Mouse (Mus musculus): ENCODE measurements around the gene Enox1. TPM values are rescaled to one million over a fixed set of nuclear protein-coding genes. Genes with fewer than 3 reads are reported as not detected.

The Enox1 gene
- total RNA-seq, 2 experiments from 2014 or later: 52.0 to 52.2 TPM

DNA sequence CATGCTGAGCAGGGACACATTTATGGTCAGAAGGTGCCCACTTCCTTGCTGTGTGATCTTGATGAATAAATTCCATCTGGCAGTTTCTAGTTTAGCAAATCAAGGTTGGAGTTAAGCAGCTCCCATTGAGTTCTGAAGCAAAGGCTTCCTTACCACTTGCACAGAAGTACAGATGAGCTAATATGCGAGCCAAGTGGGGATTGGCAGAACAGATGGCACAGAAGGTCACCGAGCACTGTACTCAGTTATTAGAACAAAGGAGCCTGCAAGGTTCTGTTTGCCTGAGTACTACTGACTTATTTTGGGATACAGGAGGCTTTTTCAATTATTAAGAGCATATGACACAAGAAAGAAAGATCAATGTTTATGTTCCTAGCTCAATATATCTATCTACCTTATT, 100.4 kb downstream of the Enox1 start:
- H3K27ac ChIP-seq: no peak overlapping the region
- no peak for TF ChIP-seq CTCF (IDR thresholded peaks at IDR 0.05)
- intact Hi-C loops (cut with DNase I): loop anchor here (5.0 kb wide), 1 partner anchor 100 kb away; the partner anchor contains the start of gene Enox1
- DNase-seq (ENCODE audit: extremely low spot score in 1 of 2, low spot score in 2 of 2): no peak
- no peak overlapping the region for H3K4me3 ChIP-seq

DNA sequence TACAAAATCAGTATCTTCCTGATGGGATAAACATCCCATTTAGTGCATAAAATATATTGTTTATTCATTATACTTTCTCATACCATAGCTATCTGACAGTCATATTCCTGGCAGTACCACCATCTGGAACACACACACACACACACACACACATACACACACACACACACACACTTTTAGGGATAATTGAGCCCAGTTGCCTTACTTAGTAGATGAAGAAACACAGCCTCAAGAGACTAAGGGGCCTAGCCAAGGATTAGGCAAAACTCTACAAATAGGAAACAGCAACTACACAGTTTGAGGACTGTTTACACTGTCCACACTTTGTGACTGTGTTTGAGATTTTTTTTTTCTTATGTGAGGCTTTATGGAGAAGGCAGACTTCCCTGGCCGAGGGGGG, 100.9 kb downstream of the Enox1 start:
- no peak for TF ChIP-seq CTCF (IDR thresholded peaks at IDR 0.05)
- intact Hi-C loops (cut with DNase I): loop anchor here (5.0 kb wide), 1 partner anchor 100 kb away; the partner anchor contains the start of gene Enox1
- Histone ChIP-seq H3K4me3 (no peak overlapping the region), H3K27ac (no peak overlapping the region)
- DNase-seq (ENCODE audit: extremely low spot score in 1 of 2, low spot score in 2 of 2): no peak

DNA sequence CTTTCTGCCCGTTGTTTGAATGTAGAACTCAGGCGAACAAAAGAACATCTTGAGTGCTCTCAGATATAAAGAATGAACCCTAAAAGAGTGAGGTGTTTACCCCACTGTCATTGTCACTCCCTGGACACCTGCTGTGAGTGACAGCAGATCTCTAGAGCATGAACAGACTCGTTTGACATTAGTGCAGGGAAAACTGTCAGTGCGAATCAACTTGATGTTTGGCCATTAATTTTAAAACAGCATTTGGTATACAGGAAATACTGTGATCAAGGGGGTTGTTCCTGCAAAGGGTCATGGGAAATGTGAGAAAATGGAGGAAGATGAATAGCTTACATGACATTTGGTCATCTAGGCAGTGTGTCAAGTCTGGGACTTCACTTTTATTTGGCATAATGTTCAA, 101.6 kb downstream of the Enox1 start:
- no peak for DNase-seq (ENCODE audit: extremely low spot score in 1 of 2, low spot score in 2 of 2)
- intact Hi-C loops (cut with DNase I): loop anchor here (5.0 kb wide), 1 partner anchor 101 kb away; the partner anchor contains the start of gene Enox1
- Histone ChIP-seq H3K27ac (no peak overlapping the region), H3K4me3 (no peak overlapping the region)
- TF ChIP-seq CTCF (IDR thresholded peaks at IDR 0.05): no peak

DNA sequence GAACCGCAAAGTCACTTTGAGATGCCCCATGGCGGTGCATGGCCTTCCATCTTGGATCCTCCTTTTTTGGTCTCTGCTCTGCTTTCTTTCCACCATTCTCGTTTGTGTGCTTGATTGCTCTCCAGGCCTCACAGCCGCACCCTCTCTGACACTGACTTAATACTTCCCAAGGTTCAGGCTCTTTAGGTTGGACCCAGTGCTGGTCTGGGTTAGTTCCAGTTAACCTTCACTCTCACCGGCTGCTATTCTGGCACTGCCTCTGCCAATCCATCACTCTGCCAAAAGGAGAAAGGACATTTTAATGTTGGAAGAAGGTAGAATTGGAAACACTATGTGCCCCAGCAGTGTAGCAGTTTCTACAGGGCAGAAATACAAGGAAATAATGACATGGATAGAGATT, 103.1 kb downstream of the Enox1 start:
- intact Hi-C loops (cut with DNase I): loop anchor here (5.0 kb wide), 1 partner anchor 102 kb away; the partner anchor contains the start of gene Enox1

DNA sequence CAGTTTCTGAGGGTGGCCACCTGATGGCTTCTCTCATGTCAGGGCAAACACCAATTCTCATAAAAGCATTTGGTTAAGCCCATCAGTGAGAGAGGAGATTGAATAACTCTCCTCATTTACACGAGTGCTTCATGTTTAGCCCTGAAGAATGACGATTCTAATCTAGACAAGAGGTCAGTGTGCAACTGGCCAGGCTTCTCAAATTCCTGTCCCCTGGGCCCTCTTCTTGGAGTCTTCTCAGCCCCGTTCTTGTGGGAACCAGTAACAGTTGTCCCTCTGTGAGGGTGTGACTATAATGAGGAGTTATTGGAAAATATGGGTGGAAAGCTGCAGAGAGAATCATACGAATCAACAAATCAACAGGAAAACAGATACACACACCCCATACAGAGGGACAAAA, 103.5 kb downstream of the Enox1 start:
- H3K27ac ChIP-seq: no peak overlapping the region
- no peak overlapping the region for H3K4me3 ChIP-seq
- no peak for TF ChIP-seq CTCF (IDR thresholded peaks at IDR 0.05)
- intact Hi-C loops (cut with DNase I): no loop called here
- DNase-seq (ENCODE audit: extremely low spot score in 1 of 2, low spot score in 2 of 2): no peak

More for the DNA sequence above, 103.1 kb downstream of the Enox1 start:
- Histone ChIP-seq H3K4me3 (no peak overlapping the region), H3K27ac (no peak overlapping the region)
- no peak for TF ChIP-seq CTCF (IDR thresholded peaks at IDR 0.05)
- DNase-seq (ENCODE audit: extremely low spot score in 1 of 2, low spot score in 2 of 2): no peak

DNA sequence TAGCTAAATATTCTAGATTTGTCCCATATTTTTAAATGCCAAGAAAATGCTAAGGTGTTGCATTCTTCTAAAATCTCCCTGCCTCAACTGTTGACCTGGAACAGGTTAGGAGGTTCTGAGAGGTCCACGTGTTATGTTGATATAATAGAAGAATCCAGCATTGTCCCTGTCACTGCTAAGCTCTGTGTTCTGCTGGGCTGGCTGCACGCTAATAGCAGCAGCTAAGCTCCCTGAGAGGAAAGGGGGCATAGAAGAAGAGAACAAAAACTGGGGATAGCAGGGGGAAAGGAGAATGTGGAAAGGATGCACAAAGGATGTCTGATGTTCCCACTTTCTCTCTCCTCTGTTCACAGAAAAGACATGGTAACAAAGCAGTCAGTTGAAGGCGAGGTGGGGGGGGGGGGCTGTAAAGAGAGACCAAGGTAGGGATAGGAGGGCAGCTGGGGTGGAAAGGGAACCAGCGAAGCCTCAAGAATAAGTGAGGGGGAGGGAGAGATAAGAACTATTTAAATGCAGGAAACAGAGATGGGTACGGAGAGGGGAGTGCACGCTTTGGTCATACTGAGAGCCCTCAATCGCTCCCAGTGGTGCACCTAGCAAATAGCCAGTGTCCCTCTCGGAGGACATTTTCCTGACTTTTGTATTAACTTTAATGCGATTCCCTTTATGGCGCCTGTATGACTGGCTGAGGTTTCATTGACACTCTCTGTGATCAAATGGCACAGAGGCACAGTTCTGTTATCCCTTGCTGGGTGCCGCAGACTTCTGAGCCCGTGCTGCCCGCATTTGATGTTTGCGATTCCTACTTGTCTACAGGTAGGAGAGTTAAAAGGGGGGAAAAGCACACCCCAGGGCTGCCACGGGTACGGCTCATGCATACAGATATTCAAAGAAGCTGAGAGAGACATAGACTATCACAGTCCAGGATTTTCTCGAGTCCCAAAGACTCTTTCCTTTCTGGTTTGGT, 110.5 kb downstream of the Enox1 start:
- intact Hi-C loops (cut with DNase I): no loop called here
- H3K27ac ChIP-seq: no peak overlapping the region
- H3K4me3 ChIP-seq: no peak overlapping the region
- TF ChIP-seq CTCF (IDR thresholded peaks at IDR 0.05): no peak
- no peak for DNase-seq (ENCODE audit: extremely low spot score in 1 of 2, low spot score in 2 of 2)

DNA sequence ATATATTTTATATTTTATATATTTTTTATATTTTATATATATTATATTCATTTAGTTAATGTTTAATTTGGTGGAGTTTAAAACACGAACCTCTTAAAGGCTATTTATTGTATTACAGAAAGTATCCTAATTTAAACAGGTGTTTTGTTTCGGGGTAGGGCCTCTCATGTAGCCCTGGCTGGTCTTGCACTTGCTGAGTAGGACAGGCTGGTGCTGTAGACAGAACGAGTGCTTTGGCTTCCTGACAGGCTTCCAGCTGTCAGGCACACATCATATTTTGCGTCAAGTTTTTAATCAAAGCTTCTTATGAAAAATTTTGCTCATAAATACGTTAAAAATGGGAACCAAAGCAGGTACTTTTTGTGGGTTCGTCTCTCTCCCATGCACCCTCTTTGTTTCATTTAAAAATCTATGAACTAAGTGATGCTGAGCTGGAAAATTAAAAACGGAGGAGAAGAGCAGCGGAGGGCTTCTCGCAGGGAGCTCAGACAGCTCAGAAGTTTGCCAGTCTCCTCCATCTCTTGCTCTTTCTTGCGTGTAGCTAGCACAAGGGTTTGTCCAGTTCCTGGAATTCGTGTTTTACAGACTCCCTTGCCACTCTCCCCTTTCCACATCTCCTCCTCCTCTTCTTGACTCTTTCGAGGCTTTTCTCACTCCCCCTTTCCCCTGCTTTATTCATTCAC, 115.8 kb downstream of the Enox1 start:
- intact Hi-C loops (cut with DNase I): no loop called here
- Histone ChIP-seq H3K4me3 (no peak overlapping the region), H3K27ac (no peak overlapping the region)
- TF ChIP-seq CTCF (IDR thresholded peaks at IDR 0.05): no peak
- no peak for DNase-seq (ENCODE audit: extremely low spot score in 1 of 2, low spot score in 2 of 2)

DNA sequence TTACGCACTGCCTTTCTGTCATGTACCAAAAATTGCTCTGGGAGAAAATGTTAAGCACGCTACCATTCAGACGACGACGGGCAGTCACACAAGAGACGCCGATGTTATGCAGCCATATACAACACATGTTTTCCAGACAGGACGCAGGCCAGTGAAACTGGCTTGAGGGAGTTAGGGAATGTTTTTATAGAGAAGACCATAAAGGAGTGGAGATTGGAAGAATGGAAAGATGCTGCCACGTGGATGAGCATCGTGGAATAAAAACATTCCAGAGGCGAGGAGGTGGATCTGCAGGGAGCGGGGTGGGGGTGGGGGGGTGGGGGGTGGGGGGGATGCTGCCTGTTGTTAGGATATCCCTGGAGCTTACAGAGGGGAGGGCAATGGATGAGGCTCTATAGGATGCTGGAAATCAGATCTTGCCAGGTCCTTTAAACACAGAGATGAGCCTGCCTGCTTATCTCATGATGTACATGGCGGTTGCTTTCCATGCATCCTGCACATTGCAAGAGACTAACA, 116.4 kb downstream of the Enox1 start:
- no peak for DNase-seq (ENCODE audit: extremely low spot score in 1 of 2, low spot score in 2 of 2)
- intact Hi-C loops (cut with DNase I): no loop called here

DNA sequence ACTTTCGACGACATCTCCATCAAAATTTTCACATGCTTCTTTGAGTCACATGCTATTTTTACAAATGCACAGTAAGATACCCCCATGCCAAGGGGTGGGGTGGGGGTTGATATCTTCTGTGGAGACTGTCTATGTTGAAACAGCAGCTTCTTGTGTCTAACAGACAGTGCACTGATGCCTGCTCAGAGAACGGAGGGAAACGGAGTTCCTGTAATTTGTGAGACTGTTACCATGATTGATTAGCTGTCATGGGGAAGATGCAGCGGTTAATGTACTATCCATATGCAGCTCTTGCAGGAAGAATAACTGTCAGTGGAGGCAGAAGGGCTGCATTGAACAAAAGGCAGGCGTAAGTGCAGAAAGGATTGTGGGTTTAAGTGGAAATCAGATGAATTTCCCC, 117.2 kb downstream of the Enox1 start:
- no peak for DNase-seq (ENCODE audit: extremely low spot score in 1 of 2, low spot score in 2 of 2)
- no peak for TF ChIP-seq CTCF (IDR thresholded peaks at IDR 0.05)
- Histone ChIP-seq H3K4me3 (no peak overlapping the region), H3K27ac (no peak overlapping the region)
- intact Hi-C loops (cut with DNase I): no loop called here

More for the DNA sequence above, 116.4 kb downstream of the Enox1 start:
- Histone ChIP-seq H3K27ac (no peak overlapping the region), H3K4me3 (no peak overlapping the region)
- no peak for TF ChIP-seq CTCF (IDR thresholded peaks at IDR 0.05)

DNA sequence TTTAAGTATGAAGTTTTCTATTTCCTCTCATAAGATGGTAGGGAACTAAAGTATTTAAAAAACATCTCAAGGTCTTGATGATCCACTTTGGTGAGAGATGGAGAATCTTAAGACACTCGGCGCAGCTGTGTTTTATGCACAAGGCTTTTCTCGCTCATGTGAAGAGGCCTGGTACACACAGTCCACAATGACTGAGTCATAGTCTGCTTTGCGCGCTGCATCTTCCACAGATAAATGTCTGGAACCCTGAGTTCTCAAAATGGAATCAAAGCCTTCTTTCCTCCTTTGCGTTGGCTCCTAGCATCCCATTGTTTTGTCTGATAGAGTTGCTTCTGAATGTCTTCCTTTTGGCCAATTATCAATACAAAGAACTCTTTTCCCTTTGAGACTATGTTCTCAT, 119.0 kb downstream of the Enox1 start:
- DNase-seq (ENCODE audit: extremely low spot score in 1 of 2, low spot score in 2 of 2): no peak
- Histone ChIP-seq H3K27ac (no peak overlapping the region), H3K4me3 (no peak overlapping the region)
- intact Hi-C loops (cut with DNase I): no loop called here
- no peak for TF ChIP-seq CTCF (IDR thresholded peaks at IDR 0.05)

DNA sequence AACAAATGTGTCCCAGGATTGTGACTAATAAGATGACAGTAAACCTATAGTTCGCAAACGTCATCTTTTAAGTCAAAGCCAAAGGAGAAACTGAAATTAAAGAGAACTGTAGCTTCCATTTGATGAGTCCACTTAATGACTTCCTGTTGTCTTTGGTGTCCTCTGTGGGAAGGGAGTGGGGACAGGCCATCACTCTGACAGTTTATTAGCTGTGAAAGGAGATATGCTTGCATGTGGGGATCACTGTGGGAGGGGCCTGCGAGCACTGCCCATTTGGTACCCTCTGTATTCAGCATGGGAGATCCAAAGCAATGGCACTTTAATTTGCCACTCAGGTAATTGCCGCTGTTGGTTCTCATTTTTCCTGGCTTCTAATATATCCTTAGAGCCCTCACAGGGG, 122.6 kb downstream of the Enox1 start:
- intact Hi-C loops (cut with DNase I): no loop called here
- no peak for DNase-seq (ENCODE audit: extremely low spot score in 1 of 2, low spot score in 2 of 2)
- H3K4me3 ChIP-seq: no peak overlapping the region

DNA sequence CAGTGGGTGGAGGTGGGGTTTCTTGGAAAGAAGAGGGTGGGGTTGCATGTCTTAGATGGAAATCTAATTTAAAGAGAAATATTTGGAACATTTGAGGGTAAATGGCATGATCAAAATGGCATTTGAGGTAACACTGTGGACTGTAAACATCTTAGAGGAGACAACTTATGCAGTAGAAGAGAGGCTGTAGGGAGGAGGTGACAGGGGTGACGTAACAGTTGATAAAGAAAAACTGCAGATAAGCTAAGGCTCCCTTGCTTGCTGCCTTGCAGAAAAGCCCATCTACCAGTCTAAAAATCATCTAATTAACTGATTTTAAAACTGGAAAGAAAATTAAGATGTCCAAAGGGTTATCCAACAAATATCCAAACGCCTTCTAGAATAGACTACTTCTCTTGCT, 123.9 kb downstream of the Enox1 start:
- Histone ChIP-seq H3K4me3 (no peak overlapping the region), H3K27ac (no peak overlapping the region)
- no peak for DNase-seq (ENCODE audit: extremely low spot score in 1 of 2, low spot score in 2 of 2)
- TF ChIP-seq CTCF (IDR thresholded peaks at IDR 0.05): no peak
- intact Hi-C loops (cut with DNase I): no loop called here

More for the DNA sequence above, 122.6 kb downstream of the Enox1 start:
- no peak for TF ChIP-seq CTCF (IDR thresholded peaks at IDR 0.05)
- H3K27ac ChIP-seq: no peak overlapping the region

All from left cerebral cortex, adult 2 months (tissue).